Mouse (Mus musculus): ENCODE measurements around the gene Col23a1. TPM values are rescaled to one million over a fixed set of nuclear protein-coding genes. Genes with fewer than 3 reads are reported as not detected.

The Col23a1 gene
- polyA plus RNA-seq, 1 experiment from 2014 or later, result 4.4 TPM

- Histone ChIP-seq H3K27me3 (replicated peaks; ENCODE audit: control insufficient read depth, insufficient read depth, low read length) (no peaks in the 10 kb centered on the region), H3K9ac (ENCODE audit: low read depth, low read length) (no peak overlapping the region), H3K27ac (ENCODE audit: low read depth, low read length) (no peak overlapping the region), H3K36me3 (ENCODE audit: control insufficient read depth, insufficient read depth, low read length) (no peaks in the 10 kb centered on the region), H3K4me1 (ENCODE audit: control insufficient read depth, insufficient read depth, low read depth, low read length) (no peaks in the 10 kb centered on the region), H3K4me3 (ENCODE audit: low read length) (no peak overlapping the region), H3K9me3 (ENCODE audit: control insufficient read depth, low read length) (no peaks in the 10 kb centered on the region), H3K4me2 (ENCODE audit: low read length) (no peak overlapping the region)
- 39% methylated on average over 9 of the region's 9 CpGs for WGBS
- no peak for ATAC-seq
Measured at GRCm38 (mm10) chr11:51488813-51489212, 199.1 kb downstream of the Col23a1 start.

- H3K9ac ChIP-seq (ENCODE audit: low read depth, low read length), result no peak overlapping the region
- no peaks in the 10 kb centered on the region for H3K27me3 ChIP-seq (replicated peaks; ENCODE audit: control insufficient read depth, insufficient read depth, low read length)
- 66% methylated on average over 4 of the region's 4 CpGs for WGBS
- no peaks in the 10 kb centered on the region for H3K4me1 ChIP-seq (ENCODE audit: control insufficient read depth, insufficient read depth, low read depth, low read length)
- no peak for ATAC-seq
- no peaks in the 10 kb centered on the region for H3K9me3 ChIP-seq (ENCODE audit: control insufficient read depth, low read length)
- no peak overlapping the region for H3K4me3 ChIP-seq (ENCODE audit: low read length)
- H3K4me2 ChIP-seq (ENCODE audit: low read length), result no peak overlapping the region
- no peak overlapping the region for H3K27ac ChIP-seq (ENCODE audit: low read depth, low read length)
- no peaks in the 10 kb centered on the region for H3K36me3 ChIP-seq (ENCODE audit: control insufficient read depth, insufficient read depth, low read length)
Measured at GRCm38 (mm10) chr11:51493421-51493820, 203.7 kb downstream of the Col23a1 start.

GRCm38 (mm10) chr11:51494178-51494577 is 204.5 kb downstream of the Col23a1 start:
- Histone ChIP-seq H3K27ac (ENCODE audit: low read depth, low read length) (no peak overlapping the region), H3K4me2 (ENCODE audit: low read length) (no peak overlapping the region), H3K36me3 (ENCODE audit: control insufficient read depth, insufficient read depth, low read length) (no peaks in the 10 kb centered on the region), H3K27me3 (replicated peaks; ENCODE audit: control insufficient read depth, insufficient read depth, low read length) (no peaks in the 10 kb centered on the region), H3K4me3 (ENCODE audit: low read length) (no peak overlapping the region), H3K4me1 (ENCODE audit: control insufficient read depth, insufficient read depth, low read depth, low read length) (no peaks in the 10 kb centered on the region), H3K9me3 (ENCODE audit: control insufficient read depth, low read length) (no peaks in the 10 kb centered on the region), H3K9ac (ENCODE audit: low read depth, low read length) (no peak overlapping the region)
- no peak for ATAC-seq
- 66% methylated on average over 5 of the region's 5 CpGs for WGBS

GRCm38 (mm10) chr11:51499776-51500175 is 210.1 kb downstream of the Col23a1 start:
- H3K9ac ChIP-seq (ENCODE audit: low read depth, low read length), result no peak overlapping the region
- H3K27ac ChIP-seq (ENCODE audit: low read depth, low read length), result no peak overlapping the region
- H3K9me3 ChIP-seq (ENCODE audit: control insufficient read depth, low read length), result no peaks in the 10 kb centered on the region
- ATAC-seq, result no peak
- H3K4me2 ChIP-seq (ENCODE audit: low read length), result no peak overlapping the region
- no peaks in the 10 kb centered on the region for H3K4me1 ChIP-seq (ENCODE audit: control insufficient read depth, insufficient read depth, low read depth, low read length)
- no peaks in the 10 kb centered on the region for H3K36me3 ChIP-seq (ENCODE audit: control insufficient read depth, insufficient read depth, low read length)
- H3K27me3 ChIP-seq (replicated peaks; ENCODE audit: control insufficient read depth, insufficient read depth, low read length), result no peaks in the 10 kb centered on the region
- H3K4me3 ChIP-seq (ENCODE audit: low read length), result no peak overlapping the region

GRCm38 (mm10) chr11:51502431-51502851 is 212.7 kb downstream of the Col23a1 start:
- no peaks in the 10 kb centered on the region for H3K36me3 ChIP-seq (ENCODE audit: control insufficient read depth, insufficient read depth, low read length)
- 70% methylated on average over 10 of the region's 10 CpGs for WGBS
- no peaks in the 10 kb centered on the region for H3K4me1 ChIP-seq (ENCODE audit: control insufficient read depth, insufficient read depth, low read depth, low read length)
- no peaks in the 10 kb centered on the region for H3K9me3 ChIP-seq (ENCODE audit: control insufficient read depth, low read length)
- H3K4me2 ChIP-seq (ENCODE audit: low read length), result no peak overlapping the region
- H3K4me3 ChIP-seq (ENCODE audit: low read length), result no peak overlapping the region
- no peak for ATAC-seq
- H3K9ac ChIP-seq (ENCODE audit: low read depth, low read length), result no peak overlapping the region
- H3K27me3 ChIP-seq (replicated peaks; ENCODE audit: control insufficient read depth, insufficient read depth, low read length), result no peaks in the 10 kb centered on the region
- no peak overlapping the region for H3K27ac ChIP-seq (ENCODE audit: low read depth, low read length)

GRCm38 (mm10) chr11:51504946-51505345 is 215.2 kb downstream of the Col23a1 start:
- Histone ChIP-seq H3K27me3 (replicated peaks; ENCODE audit: control insufficient read depth, insufficient read depth, low read length) (no peaks in the 10 kb centered on the region), H3K9ac (ENCODE audit: low read depth, low read length) (no peak overlapping the region), H3K36me3 (ENCODE audit: control insufficient read depth, insufficient read depth, low read length) (no peaks in the 10 kb centered on the region), H3K4me1 (ENCODE audit: control insufficient read depth, insufficient read depth, low read depth, low read length) (no peaks in the 10 kb centered on the region), H3K27ac (ENCODE audit: low read depth, low read length) (no peak overlapping the region), H3K9me3 (ENCODE audit: control insufficient read depth, low read length) (no peaks in the 10 kb centered on the region), H3K4me2 (ENCODE audit: low read length) (no peak overlapping the region), H3K4me3 (ENCODE audit: low read length) (no peak overlapping the region)
- ATAC-seq, result 0 out of 2 replicates have a peak, but pooled peaks have one; percentile 24
- WGBS, result 42% methylated on average over 3 of the region's 3 CpGs

GRCm38 (mm10) chr11:51508053-51508452 is 218.3 kb downstream of the Col23a1 start:
- Histone ChIP-seq H3K27me3 (replicated peaks; ENCODE audit: control insufficient read depth, insufficient read depth, low read length) (no peaks in the 10 kb centered on the region), H3K4me3 (ENCODE audit: low read length) (no peak overlapping the region), H3K36me3 (ENCODE audit: control insufficient read depth, insufficient read depth, low read length) (no peaks in the 10 kb centered on the region), H3K9ac (ENCODE audit: low read depth, low read length) (no peak overlapping the region), H3K9me3 (ENCODE audit: control insufficient read depth, low read length) (no peaks in the 10 kb centered on the region), H3K27ac (ENCODE audit: low read depth, low read length) (no peak overlapping the region), H3K4me2 (ENCODE audit: low read length) (no peak overlapping the region), H3K4me1 (ENCODE audit: control insufficient read depth, insufficient read depth, low read depth, low read length) (no peaks in the 10 kb centered on the region)
- ATAC-seq, result no peak
- 61% methylated on average over 6 of the region's 6 CpGs for WGBS

GRCm38 (mm10) chr11:51509211-51509610 is 219.5 kb downstream of the Col23a1 start:
- Histone ChIP-seq H3K9ac (ENCODE audit: low read depth, low read length) (no peak overlapping the region), H3K9me3 (ENCODE audit: control insufficient read depth, low read length) (no peaks in the 10 kb centered on the region), H3K4me2 (ENCODE audit: low read length) (no peak overlapping the region), H3K4me1 (ENCODE audit: control insufficient read depth, insufficient read depth, low read depth, low read length) (no peaks in the 10 kb centered on the region), H3K36me3 (ENCODE audit: control insufficient read depth, insufficient read depth, low read length) (no peaks in the 10 kb centered on the region), H3K27me3 (replicated peaks; ENCODE audit: control insufficient read depth, insufficient read depth, low read length) (no peaks in the 10 kb centered on the region), H3K27ac (ENCODE audit: low read depth, low read length) (no peak overlapping the region), H3K4me3 (ENCODE audit: low read length) (no peak overlapping the region)
- ATAC-seq, result no peak
- WGBS, result 84% methylated on average over 5 of the region's 5 CpGs

GRCm38 (mm10) chr11:51513019-51513418 is 223.3 kb downstream of the Col23a1 start:
- Histone ChIP-seq H3K9me3 (ENCODE audit: control insufficient read depth, low read length) (no peaks in the 10 kb centered on the region; the same call in 1 of the 2 replicates), H3K9ac (ENCODE audit: low read depth, low read length) (no peak overlapping the region), H3K36me3 (ENCODE audit: control insufficient read depth, insufficient read depth, low read length) (no peaks in the 10 kb centered on the region), H3K4me1 (ENCODE audit: control insufficient read depth, insufficient read depth, low read depth, low read length) (no peaks in the 10 kb centered on the region; the same call in 1 of the 2 replicates), H3K4me2 (ENCODE audit: low read length) (no peak overlapping the region), H3K4me3 (ENCODE audit: low read length) (no peak overlapping the region), H3K27ac (ENCODE audit: low read depth, low read length) (no peak overlapping the region), H3K27me3 (replicated peaks; ENCODE audit: control insufficient read depth, insufficient read depth, low read length) (no peaks in the 10 kb centered on the region)
- WGBS, result 93% methylated on average over 6 of the region's 6 CpGs
- no peak for ATAC-seq

GRCm38 (mm10) chr11:51515346-51515745 is 225.6 kb downstream of the Col23a1 start:
- H3K9me3 ChIP-seq (ENCODE audit: control insufficient read depth, low read length), result no peaks in the 10 kb centered on the region; the same call in 1 of the 2 replicates
- 70% methylated on average over 11 of the region's 11 CpGs for WGBS
- H3K27me3 ChIP-seq (replicated peaks; ENCODE audit: control insufficient read depth, insufficient read depth, low read length), result no peaks in the 10 kb centered on the region
- no peak overlapping the region for H3K4me3 ChIP-seq (ENCODE audit: low read length)
- no peaks in the 10 kb centered on the region for H3K36me3 ChIP-seq (ENCODE audit: control insufficient read depth, insufficient read depth, low read length)
- H3K9ac ChIP-seq (ENCODE audit: low read depth, low read length), result no peak overlapping the region
- no peaks in the 10 kb centered on the region; the same call in 1 of the 2 replicates for H3K4me1 ChIP-seq (ENCODE audit: control insufficient read depth, insufficient read depth, low read depth, low read length)
- no peak overlapping the region for H3K4me2 ChIP-seq (ENCODE audit: low read length)
- H3K27ac ChIP-seq (ENCODE audit: low read depth, low read length), result no peak overlapping the region
- ATAC-seq, result no peak

Measured in hindbrain, embryonic 16.5 days (tissue).